Mouse (Mus musculus) cerebellum, adult 2 months (tissue): ENCODE data around the gene Pax5. TPM values are rescaled to one million over a fixed set of nuclear protein-coding genes. Genes with fewer than 3 reads are reported as not detected.

Experiments
- DNase-seq, 2 experiments: peaks; one replicate each; pipeline ENCODE4 v3.0.0; 2021
- H3K27ac ChIP-seq: fragments of 200-500 bp; 2 replicates; pipeline ENCODE4 v1.5.1; 2012; ENCODE audit warnings: low read length, control low read depth, inconsistent platforms; ENCODE audit not compliant: insufficient read depth
- H3K27me3 ChIP-seq: fragments of 200-500 bp; 2 replicates; pipeline ENCODE4 v1.6.1; 2012; ENCODE audit warnings: inconsistent platforms, mild to moderate bottlenecking, low read length, moderate library complexity; ENCODE audit not compliant: control insufficient read depth, insufficient read depth
- H3K4me1 ChIP-seq: fragments of 200-500 bp; 2 replicates; pipeline ENCODE4 v1.6.1; 2011; ENCODE audit warnings: low read length; ENCODE audit not compliant: control insufficient read depth, insufficient read depth
- H3K4me3 ChIP-seq: fragments of 200-500 bp; replicated peaks from 2 replicates; pipeline ENCODE3; 2011; ENCODE audit warnings: mild to moderate bottlenecking, low read depth, low read length, control low read depth; ENCODE audit not compliant: insufficient read depth
- CTCF ChIP-seq: fragments of 200-500 bp; IDR thresholded peaks from 2 replicates; pipeline ENCODE4 v1.5.1; 2011; ENCODE audit warnings: low read depth, mild to moderate bottlenecking, control low read depth, low read length, moderate library complexity, borderline replicate concordance; ENCODE audit not compliant: insufficient read depth
- POLR2A ChIP-seq: fragments of 200-500 bp; IDR thresholded peaks from 2 replicates; pipeline ENCODE4 v1.6.1; 2011; ENCODE audit warnings: low read length, control low read depth, borderline replicate concordance; ENCODE audit not compliant: insufficient read depth
- WGBS: fragments of 180-500 bp; shearing (Covaris S2); methylation state at CpG from one replicate; pipeline ENCODE4 v1.1.7; 2018; 5-methylcytosine and 5-hydroxymethylcytosine counted together
- polyA plus RNA-seq: library from polyadenylated mRNA; depleted of rRNA; stranded (reverse); fragments of >200 nt; gene quantifications from 2 replicates; pipeline ENCODE4 v1.2.3, GENCODE M21; 2012

The Pax5 gene
- polyA plus RNA-seq, 1 experiment, result 0.13 TPM

- Histone ChIP-seq H3K4me1 (no peaks in the 10 kb centered on the region), H3K27me3 (no peaks in the 10 kb centered on the region), H3K4me3 (no peak overlapping the region), H3K27ac (no peak overlapping the region)
- 57% methylated on average over 9 of the region's 9 CpGs for WGBS
- no peak for DNase-seq
- TF ChIP-seq CTCF (no peak), POLR2A (no peak)
These were observed 208.0 kb downstream of the Pax5 start for GRCm38 (mm10) chr4:44502196-44502867.

- H3K27ac ChIP-seq, result no peak overlapping the region
- no peak overlapping the region for H3K4me3 ChIP-seq
- 77% methylated on average over 5 of the region's 5 CpGs for WGBS
- DNase-seq, result no peak
- TF ChIP-seq POLR2A, result no peak
- TF ChIP-seq CTCF, result no peak
- H3K4me1 ChIP-seq, result no peaks in the 10 kb centered on the region
- H3K27me3 ChIP-seq, result no peaks in the 10 kb centered on the region
These were observed 212.1 kb downstream of the Pax5 start for GRCm38 (mm10) chr4:44498156-44498555.

- no peaks in the 10 kb centered on the region for H3K4me1 ChIP-seq
- H3K27me3 ChIP-seq, result no peaks in the 10 kb centered on the region
- 31% methylated on average over 2 of the region's 2 CpGs for WGBS
- TF ChIP-seq CTCF (no peak), POLR2A (no peak)
- no peak overlapping the region for H3K4me3 ChIP-seq
- H3K27ac ChIP-seq, result no peak overlapping the region
- DNase-seq, result no peak
These were observed 214.5 kb downstream of the Pax5 start for GRCm38 (mm10) chr4:44495836-44496235.

- 79% methylated on average over 6 of the region's 6 CpGs for whole genome bisulfite sequencing
- no peak for DNase-seq
- Histone ChIP-seq H3K27me3 (no peaks in the 10 kb centered on the region), H3K4me1 (no peaks in the 10 kb centered on the region), H3K27ac (no peak overlapping the region), H3K4me3 (no peak overlapping the region)
- TF ChIP-seq POLR2A (no peak), CTCF (no peak)
These were observed 216.5 kb downstream of the Pax5 start for GRCm38 (mm10) chr4:44493756-44494155.

GRCm38 (mm10) chr4:44490872-44491271 lies 219.4 kb downstream of the Pax5 start:
- no peak overlapping the region for H3K27ac ChIP-seq
- TF ChIP-seq CTCF, result no peak
- no peak for TF ChIP-seq POLR2A
- DNase-seq, result no peak
- H3K4me3 ChIP-seq, result no peak overlapping the region
- WGBS, result 57% methylated on average over 6 of the region's 6 CpGs
- no peaks in the 10 kb centered on the region for H3K4me1 ChIP-seq
- H3K27me3 ChIP-seq, result no peaks in the 10 kb centered on the region

- TF ChIP-seq POLR2A (no peak), CTCF (no peak)
- no peak overlapping the region for H3K27ac ChIP-seq
These were observed 221.6 kb downstream of the Pax5 start for GRCm38 (mm10) chr4:44488702-44489101.

GRCm38 (mm10) chr4:44488219-44488618 lies 222.1 kb downstream of the Pax5 start:
- no peaks in the 10 kb centered on the region for H3K27me3 ChIP-seq
- H3K4me3 ChIP-seq, result no peak overlapping the region
- DNase-seq, result no peak
- no peaks in the 10 kb centered on the region for H3K4me1 ChIP-seq
- H3K27ac ChIP-seq, result no peak overlapping the region
- TF ChIP-seq CTCF (no peak), POLR2A (no peak)
- WGBS, result 27% methylated on average over 8 of the region's 8 CpGs

More at GRCm38 (mm10) chr4:44488702-44489101, 221.6 kb downstream of the Pax5 start:
- Histone ChIP-seq H3K4me3 (no peak overlapping the region), H3K27me3 (no peaks in the 10 kb centered on the region), H3K4me1 (no peaks in the 10 kb centered on the region)
- no peak for DNase-seq
- 25% methylated on average over 8 of the region's 8 CpGs for WGBS

- Histone ChIP-seq H3K4me3 (no peak overlapping the region), H3K27me3 (no peaks in the 10 kb centered on the region), H3K4me1 (no peaks in the 10 kb centered on the region), H3K27ac (no peak overlapping the region)
- WGBS, result 90% methylated on average over 9 of the region's 9 CpGs
- TF ChIP-seq CTCF (no peak), POLR2A (no peak)
- DNase-seq, result no peak
These were observed 227.4 kb downstream of the Pax5 start for GRCm38 (mm10) chr4:44482851-44483250.
